Mouse (Mus musculus): ENCODE measurements around the gene Gon4l.
"Not testable (repeated sequence)": the region's sequence is repeated elsewhere in the genome, so short reads cannot be mapped to it uniquely, and the experiment has no call there.

- TF ChIP-seq CTCF (IDR thresholded peaks at IDR 0.05; ENCODE audit: borderline replicate concordance, insufficient read depth, low read depth, low read length); POLR2A (IDR thresholded peaks at IDR 0.05; ENCODE audit: borderline replicate concordance, insufficient read depth, low read length): not testable (repeated sequence)
Measured at GRCm38 (mm10) chr3:88788033-88788432, 47.0 kb upstream of the Gon4l start.

All from cerebellum, adult 2 months (tissue).